Mouse (Mus musculus) neutrophil, adult 5-6 weeks (primary cell): ENCODE measurements around the gene Tmem145. TPM values are rescaled to one million over a fixed set of nuclear protein-coding genes. Genes with fewer than 3 reads are reported as not detected.
A peak's percentile ranks its signal among the peaks of the same experiment; 100 is the strongest.
"Not testable (repeated sequence)": the region's sequence is repeated elsewhere in the genome, so short reads cannot be mapped to it uniquely, and the experiment has no call there.

Source experiments
- ATAC-seq: fragments of 151-379, 151-347 bp; 2 replicates; pipeline ENCODE4 v1.8.0; 2017; ENCODE audit warnings: mild to moderate bottlenecking, moderate TSS enrichment; ENCODE audit not compliant: insufficient number of reproducible peaks, poor library complexity, low FRiP score, severe bottlenecking; ENCODE audit errors: extremely low read depth
- total RNA-seq: library from RNA; stranded (forward); fragments of 200-1000 nt; gene quantifications from 2 replicates; pipeline ENCODE4 v1.2.3, GENCODE M21; 2017

The Tmem145 gene
- not detected in 2 replicates for total RNA-seq

- ATAC-seq = peak; percentile 39; the same call in 1 of the 2 replicates
These were observed at the start of gene Tmem145 for GRCm38 (mm10) chr7:25305956-25306613. Gene Tmem145, plus strand, starts transcription at chr7:25306106.

- ATAC-seq = no peak
These were observed 44.0 kb upstream of the Tmem145 start for GRCm38 (mm10) chr7:25261896-25262295.

GRCm38 (mm10) chr7:25263968-25264870 lies 41.7 kb upstream of the Tmem145 start:
- no peak for ATAC-seq

GRCm38 (mm10) chr7:25265743-25266142 lies 40.2 kb upstream of the Tmem145 start:
- ATAC-seq = not testable (repeated sequence)

GRCm38 (mm10) chr7:25266180-25266962 lies 39.5 kb upstream of the Tmem145 start:
- ATAC-seq = no peak

- peak; percentile 65 for ATAC-seq
These were observed 38.6 kb upstream of the Tmem145 start, which contains the start of gene Cic for GRCm38 (mm10) chr7:25267301-25267750. Gene Cic, plus strand, starts transcription at chr7:25267704.

- ATAC-seq = peak; percentile 75
These were observed 38.0 kb upstream of the Tmem145 start for GRCm38 (mm10) chr7:25267751-25268463.

GRCm38 (mm10) chr7:25268588-25268987 lies 37.3 kb upstream of the Tmem145 start:
- ATAC-seq = no peak

- no peak for ATAC-seq
These were observed 36.9 kb upstream of the Tmem145 start for GRCm38 (mm10) chr7:25269029-25269428.

- no peak for ATAC-seq
These were observed 36.2 kb upstream of the Tmem145 start for GRCm38 (mm10) chr7:25269545-25270271.

GRCm38 (mm10) chr7:25270652-25271633 lies 35.0 kb upstream of the Tmem145 start:
- ATAC-seq = no peak

GRCm38 (mm10) chr7:25271651-25272444 lies 34.1 kb upstream of the Tmem145 start:
- ATAC-seq = no peak

- no peak for ATAC-seq
These were observed 33.3 kb upstream of the Tmem145 start for GRCm38 (mm10) chr7:25272445-25273258.

- ATAC-seq = no peak
These were observed 32.4 kb upstream of the Tmem145 start for GRCm38 (mm10) chr7:25273259-25274241.
